Mouse (Mus musculus): ENCODE measurements around the gene Tmtc2.

Gene Tmtc2

GRCm38 (mm10) chr10:105548040-105548439 is 26.2 kb downstream of the Tmtc2 start:
- DNase-seq (ENCODE audit: low read depth, low spot score): no peak

GRCm38 (mm10) chr10:105544004-105545003 is 29.9 kb downstream of the Tmtc2 start:
- no peak for DNase-seq (ENCODE audit: low read depth, low spot score)

DNA sequence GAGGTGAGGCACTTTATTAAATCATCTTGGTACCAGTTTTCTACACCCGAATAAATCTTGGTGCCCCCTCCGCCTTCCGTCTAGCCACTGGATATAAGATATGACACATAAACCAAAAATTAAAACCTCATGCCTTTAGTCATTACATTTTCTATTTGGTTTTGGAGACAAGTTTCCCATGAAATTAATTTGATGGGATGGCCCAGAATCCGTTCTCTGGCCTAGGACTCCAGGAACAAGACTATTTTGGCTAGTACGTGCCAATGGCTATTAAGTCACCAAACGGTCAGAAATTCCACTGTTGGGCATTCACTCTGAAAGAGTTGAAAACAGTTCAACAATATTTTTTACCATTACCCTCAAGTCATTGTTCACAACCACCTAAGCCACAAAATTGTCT is 32.2 kb downstream of the Tmtc2 start:
- DNase-seq (ENCODE audit: low read depth, low spot score): no peak

DNA sequence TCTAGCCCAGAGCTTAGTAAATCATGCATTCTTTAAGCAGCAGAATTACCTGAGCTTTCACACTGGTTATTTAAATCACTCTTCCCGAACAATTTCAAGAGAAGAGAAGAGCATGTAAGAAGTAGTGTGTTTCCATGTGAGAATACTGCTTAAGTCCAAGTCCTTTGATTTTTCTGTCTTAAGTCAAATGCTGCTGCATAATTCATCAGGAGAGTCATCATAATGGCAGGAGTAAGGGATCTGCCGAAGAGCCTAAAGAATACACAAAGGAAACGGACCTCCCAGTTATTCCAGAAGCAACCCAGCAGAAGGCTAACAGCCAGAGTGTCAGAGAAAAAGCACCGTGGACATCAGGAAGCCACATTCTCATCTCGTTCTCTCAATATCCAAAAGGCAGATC is 34.6 kb downstream of the Tmtc2 start:
- no peak for DNase-seq (ENCODE audit: low read depth, low spot score)

DNA sequence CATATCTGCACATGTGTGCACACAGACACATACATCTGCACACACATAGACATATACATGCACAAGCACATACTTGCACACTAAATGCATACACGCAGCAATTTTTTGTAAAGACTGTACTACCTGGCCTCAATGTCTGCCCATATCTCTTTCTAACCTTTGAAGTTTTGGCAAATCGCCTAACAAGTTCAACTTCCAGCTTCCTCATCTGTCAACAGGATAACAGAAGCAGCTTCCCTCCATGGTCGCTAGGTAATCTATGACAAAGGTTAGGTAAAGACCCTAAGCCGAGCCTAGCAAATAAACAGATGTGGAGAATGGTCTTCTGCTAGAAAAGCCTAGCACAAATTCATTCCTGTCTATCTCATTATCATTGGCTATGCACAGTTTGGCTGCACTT is 37.3 kb downstream of the Tmtc2 start:
- no peak for DNase-seq (ENCODE audit: low read depth, low spot score)

DNA sequence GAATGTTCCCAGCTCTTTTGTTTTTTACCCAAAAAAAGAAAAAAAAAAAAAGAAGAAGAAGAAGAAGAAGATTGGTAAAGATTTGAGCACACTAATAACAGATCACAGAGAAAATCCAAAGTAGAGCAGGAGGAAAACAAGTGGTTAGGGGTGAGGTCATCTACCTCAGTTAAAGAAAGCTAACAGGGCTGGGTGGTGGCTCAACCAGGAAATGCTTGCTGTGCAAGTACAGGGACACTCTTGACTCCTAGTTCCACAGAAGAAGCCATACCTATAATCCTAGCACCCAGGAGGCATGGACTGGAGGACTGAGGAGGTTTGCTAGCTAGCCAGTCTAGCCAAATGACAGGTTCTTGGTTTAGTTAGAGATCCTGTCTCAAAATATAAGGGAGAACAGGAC is 38.4 kb downstream of the Tmtc2 start:
- no peak for DNase-seq (ENCODE audit: low read depth, low spot score)

- no peak for DNase-seq (ENCODE audit: low read depth, low spot score)
These were observed 41.5 kb downstream of the Tmtc2 start for GRCm38 (mm10) chr10:105532747-105533146.

DNA sequence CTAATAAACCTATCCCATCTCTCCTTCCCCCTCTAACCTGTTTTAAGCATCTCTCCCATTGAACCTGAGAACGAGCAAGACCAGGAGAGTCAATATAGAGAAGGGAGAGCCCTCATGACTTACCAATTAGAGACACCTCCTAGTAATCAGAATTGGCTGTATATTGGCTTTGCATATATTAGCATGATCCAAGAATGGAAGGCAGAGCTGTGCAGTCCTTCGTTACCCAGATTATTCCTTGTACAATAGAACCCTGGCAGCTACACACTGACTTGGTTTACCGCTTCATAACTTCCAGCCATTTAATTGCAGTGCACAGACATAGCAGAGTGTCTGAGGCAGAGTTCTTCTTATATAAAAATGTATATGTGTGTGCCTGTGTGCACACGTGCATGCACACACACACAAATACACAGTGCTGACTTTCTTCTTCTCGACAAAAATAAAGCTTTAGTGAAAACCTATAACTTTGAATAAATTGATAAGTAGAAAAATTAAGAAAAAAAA is 42.2 kb downstream of the Tmtc2 start:
- DNase-seq (ENCODE audit: low read depth, low spot score): no peak

- DNase-seq (ENCODE audit: low read depth, low spot score): no peak
These were observed 43.0 kb downstream of the Tmtc2 start for GRCm38 (mm10) chr10:105531080-105531894.

- no peak for DNase-seq (ENCODE audit: low read depth, low spot score)
These were observed 50.7 kb downstream of the Tmtc2 start for GRCm38 (mm10) chr10:105523405-105524088.

- DNase-seq (ENCODE audit: low read depth, low spot score): no peak
These were observed 51.8 kb downstream of the Tmtc2 start for GRCm38 (mm10) chr10:105522431-105522830.

DNA sequence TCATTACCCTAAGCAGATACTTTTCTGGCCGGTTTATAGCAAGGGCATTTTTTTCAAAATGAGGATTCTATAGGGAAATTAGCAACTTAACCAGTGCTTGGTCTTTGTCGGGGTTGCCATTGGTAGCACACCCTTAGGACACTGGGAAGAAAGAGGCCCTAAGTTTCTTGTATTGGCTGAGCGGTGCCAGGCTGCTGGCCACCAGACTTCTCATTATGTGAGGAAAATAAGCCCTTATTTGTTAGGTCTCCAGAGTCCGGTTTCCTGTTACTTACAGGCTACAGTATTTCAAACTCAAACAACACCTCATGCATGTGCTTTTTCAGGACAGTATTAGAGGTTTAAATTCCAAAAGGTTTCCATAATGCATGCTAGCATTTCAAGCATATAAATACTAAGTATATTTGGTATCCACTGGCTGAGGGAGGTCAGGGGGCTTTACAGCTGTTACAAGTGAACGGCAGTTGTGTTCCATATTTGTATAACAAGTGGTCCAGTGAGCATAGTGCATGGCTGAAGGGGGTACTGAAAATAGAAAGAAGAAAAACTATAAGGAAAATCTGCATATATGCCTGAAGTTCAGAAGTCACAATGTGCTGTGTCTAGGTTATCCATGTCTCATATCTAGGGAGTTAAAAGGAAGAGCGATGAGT is 55.0 kb downstream of the Tmtc2 start:
- DNase-seq (ENCODE audit: low read depth, low spot score): no peak

GRCm38 (mm10) chr10:105518144-105518543 is 56.1 kb downstream of the Tmtc2 start:
- no peak for DNase-seq (ENCODE audit: low read depth, low spot score)

GRCm38 (mm10) chr10:105513777-105514322 is 60.4 kb downstream of the Tmtc2 start:
- DNase-seq (ENCODE audit: low read depth, low spot score): no peak

DNA sequence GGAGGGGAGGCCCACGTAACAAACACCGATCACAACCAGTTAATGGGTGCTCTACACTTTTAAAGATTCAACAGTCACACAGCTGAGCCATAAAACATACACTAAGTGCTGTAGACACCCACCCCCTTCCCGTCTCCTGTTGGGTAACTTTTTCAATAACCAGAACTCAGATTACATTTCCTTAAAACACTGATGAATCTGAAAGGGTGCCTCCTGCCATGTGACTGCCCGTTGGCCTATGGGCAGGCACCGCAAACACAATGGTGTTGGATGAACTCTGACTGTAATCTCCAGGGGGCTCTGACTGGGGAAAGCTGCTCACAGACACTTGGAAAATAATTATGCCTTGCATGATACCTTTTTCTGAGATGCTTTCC is 64.4 kb downstream of the Tmtc2 start:
- DNase-seq (ENCODE audit: low read depth, low spot score): no peak

GRCm38 (mm10) chr10:105509146-105509895 is 64.9 kb downstream of the Tmtc2 start:
- DNase-seq (ENCODE audit: low read depth, low spot score): no peak

DNA sequence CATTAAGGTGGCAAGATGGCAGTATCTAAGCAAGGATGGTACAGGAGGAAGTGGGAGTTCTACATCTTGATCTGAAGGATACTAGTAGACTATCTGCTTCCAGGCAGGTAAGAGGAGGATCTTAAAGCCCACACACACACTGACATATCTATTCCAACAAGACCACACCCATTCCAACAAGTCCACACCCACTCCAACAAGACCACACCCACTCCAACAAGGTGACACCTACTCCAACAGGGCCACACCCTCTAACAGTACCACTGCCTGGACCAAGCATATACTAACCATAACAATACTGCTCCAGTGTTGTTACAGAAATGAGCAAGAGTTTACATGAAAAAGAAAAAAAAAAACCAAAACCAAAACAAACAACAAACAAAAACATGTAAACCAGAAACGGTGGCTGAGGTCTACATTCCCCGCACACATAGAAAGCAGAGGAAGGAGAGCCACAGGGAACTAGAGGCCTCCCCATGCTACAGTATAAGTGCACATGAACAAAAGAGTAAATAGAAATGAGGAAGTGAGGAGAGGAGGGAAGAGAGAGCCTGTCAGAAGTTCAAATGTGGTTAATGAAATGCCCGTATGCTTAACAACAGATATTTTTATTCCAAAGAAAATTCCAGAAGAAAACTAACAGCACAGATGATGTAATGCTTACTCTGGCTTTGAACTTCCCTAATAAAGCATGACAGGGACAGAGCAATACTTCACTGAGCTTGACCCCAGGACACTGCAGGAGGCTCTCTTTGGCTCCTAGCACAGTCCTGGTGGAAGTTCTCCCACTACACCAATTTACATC is 66.1 kb downstream of the Tmtc2 start:
- DNase-seq (ENCODE audit: low read depth, low spot score): no peak

DNA sequence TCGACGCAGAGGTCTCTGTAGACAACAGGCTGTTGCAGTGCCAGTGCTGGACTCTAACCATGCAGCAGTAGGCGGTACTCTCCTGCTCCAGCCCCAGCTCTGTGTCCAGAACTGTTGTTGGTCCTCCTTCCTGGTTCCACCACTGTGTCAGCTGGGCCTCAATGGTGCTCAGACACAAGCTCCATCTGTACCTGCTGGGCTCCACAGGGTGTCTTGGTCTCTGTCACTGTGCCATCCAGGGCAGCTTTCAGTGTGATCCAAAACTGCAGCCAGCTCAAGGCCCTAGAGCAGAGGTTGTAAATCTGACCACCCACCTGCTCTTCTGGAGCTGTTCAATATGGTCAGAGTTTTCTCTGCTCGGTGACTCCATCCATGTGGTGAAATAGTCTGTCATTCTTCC is 68.2 kb downstream of the Tmtc2 start:
- DNase-seq (ENCODE audit: low read depth, low spot score): no peak

DNA sequence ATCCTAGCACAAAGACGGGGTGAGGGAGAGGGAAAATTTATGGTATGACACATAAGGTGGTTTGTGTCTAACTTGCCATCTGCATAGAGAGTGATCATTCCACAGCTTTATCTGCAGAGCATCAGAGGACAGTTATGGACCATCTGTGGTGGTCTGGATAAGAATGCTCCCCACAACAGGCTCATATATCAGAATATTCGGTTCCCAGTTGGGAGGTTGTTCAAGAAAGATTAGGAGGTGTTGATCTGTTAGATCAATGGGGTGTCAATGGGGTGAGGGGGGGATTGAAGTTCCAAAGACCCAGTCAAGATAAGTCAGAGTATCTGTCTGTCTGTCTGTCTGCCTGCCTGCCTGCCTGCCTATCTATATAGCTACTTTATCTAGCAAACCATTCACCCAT is 69.8 kb downstream of the Tmtc2 start:
- DNase-seq (ENCODE audit: low read depth, low spot score): no peak
